Mouse (Mus musculus) large intestine, adult 2 months (tissue): ENCODE data around the gene Txn1. TPM values are rescaled to one million over a fixed set of nuclear protein-coding genes. Genes with fewer than 3 reads are reported as not detected.

Experiments
- DNase-seq: peaks from one replicate; pipeline ENCODE4 v3.0.0-alpha.2; 2012; ENCODE audit warnings: low read depth, low spot score
- WGBS: fragments of 180-500 bp; shearing (Covaris S2); methylation state at CpG from one replicate; pipeline ENCODE4 v1.1.7; 2018; 5-methylcytosine and 5-hydroxymethylcytosine counted together
- polyA plus RNA-seq: library from polyadenylated mRNA; depleted of rRNA; stranded (reverse); fragments of >200 nt; gene quantifications from 2 replicates; pipeline ENCODE4 v1.2.3, GENCODE M21; 2012

Txn1 gene
- polyA plus RNA-seq, 1 experiment = 601 TPM

DNA sequence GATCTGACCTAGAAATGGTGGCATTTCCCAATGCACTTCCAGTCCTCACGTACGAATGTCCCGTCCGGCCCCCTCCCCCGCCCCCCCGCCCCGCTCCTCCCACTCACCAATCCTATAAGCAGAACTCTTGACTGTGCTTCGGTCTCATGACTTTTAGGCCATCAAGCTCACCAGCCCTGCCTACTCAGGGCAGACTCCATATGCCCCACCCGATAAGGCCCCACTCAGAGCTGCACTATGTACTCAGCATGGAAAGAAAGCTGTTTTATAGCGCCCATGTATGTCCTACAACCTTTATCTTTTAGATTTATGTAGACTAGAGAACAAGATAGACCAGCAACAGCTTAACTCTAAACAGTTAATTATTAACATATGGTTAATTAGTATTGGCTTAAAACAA is 9.2 kb downstream of the Txn1 start:
- 30% methylated on average over 10 of the region's 10 CpGs for WGBS
- no peak for DNase-seq

DNA sequence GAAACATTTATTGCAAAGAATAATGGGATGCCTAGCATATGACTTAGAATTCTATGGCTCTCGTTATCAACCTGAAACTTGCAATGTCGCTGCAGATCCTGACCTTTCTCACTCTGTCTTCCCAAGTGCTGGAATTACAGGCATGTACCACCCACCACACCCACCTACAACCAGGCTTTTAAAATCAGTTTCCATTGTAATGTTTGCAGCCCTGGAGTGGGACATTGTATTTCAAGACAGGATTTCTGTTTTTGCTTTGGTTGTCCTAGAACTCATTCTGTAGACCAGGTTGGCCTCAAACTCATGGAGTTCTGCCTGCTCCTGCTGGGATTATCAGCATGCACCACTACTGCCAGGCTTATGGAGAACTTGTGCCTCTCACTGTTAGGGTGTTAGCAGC is 13.3 kb downstream of the Txn1 start:
- 79% methylated on average over 2 of the region's 2 CpGs for WGBS
- no peak for DNase-seq

DNA sequence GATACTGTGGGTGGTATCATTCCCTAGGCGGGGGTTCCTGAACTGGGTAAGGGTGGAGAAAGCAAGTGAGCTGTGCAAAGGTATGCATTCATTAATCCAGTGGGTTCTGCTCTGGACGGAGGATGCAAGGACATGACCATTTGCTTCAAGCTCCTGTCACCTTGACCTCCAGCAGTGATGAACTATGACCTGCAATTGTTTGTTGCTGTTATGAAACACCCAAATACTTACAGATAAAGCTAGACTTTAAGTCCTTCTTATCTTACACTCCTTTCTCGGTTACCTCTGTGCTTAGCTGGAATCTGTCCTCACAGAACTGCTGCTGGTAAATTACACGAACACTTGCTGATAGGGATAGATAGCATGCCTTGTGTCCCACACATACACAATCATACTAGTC is 15.6 kb downstream of the Txn1 start:
- WGBS = 82% methylated on average over 4 of the region's 4 CpGs
- DNase-seq = no peak

DNA sequence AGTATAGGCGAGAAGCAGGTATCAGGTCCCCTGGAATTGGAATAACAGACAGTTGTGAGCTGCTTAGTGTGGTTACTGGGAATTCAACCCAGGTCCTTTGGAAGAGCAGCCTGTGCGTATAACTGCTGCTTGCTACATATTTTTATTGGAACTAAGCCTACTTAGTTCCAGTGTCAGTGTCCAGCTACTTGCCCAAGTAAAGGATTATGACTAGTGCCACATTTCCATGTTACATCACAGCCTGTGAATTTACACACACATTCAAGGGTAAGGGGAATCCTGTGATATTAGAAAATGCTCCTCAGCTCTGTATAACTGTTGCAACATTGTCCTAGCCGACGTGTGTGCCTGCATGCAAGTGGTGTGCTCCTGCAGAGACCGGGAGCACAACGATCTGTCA is 18.9 kb downstream of the Txn1 start:
- WGBS = 81% methylated on average over 6 of the region's 6 CpGs
- DNase-seq = no peak

DNA sequence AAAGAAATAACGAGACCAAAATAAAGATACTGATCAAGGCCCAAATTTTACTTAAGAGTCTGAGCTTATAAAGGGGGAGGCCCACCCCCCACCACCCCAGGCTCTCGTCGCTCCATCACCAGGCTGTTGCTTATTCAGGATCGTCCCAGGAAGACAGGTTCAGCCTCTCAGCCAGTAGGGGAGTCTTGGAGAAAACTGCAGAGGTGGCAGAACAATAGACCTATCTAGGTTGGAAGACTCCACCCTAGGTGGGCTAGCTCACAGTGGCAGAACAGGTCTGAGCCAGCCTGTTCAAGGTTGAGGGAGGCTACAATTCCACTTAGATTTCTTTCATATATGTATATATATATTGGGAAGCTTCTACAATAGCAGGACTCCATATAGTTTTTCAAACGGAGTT is 22.0 kb downstream of the Txn1 start:
- WGBS = 77% methylated on average over 5 of the region's 5 CpGs
- DNase-seq = no peak

DNA sequence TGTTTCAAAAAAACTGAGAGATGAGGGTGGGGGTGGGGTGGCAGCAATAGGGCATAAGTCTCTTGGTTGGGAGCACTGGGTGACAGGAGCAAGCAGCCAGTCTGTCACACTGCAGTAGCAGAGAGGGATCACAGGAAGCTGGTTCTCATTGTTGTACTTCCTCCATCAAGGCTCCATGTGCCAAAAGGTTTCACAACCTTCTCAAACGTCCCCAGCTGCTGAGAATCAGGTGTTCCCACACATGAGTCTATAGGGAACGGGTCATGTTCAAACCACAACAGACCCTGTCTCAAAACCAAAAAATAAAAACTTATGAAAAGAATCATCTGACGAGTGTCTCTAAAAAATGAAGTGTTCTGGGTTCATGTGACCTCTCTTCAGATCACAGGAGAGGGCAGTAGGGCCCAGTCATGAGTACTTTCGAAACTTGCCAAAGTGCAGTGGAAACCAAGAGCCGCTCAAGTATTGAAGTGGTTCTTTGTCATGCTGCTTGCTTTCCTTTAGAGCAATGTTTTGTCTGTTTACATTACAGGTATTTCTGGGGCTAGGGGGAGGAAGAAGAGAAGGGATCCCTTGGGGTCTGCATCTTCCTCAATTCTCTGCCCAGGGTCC is 25.5 kb downstream of the Txn1 start:
- 65% methylated on average over 5 of the region's 5 CpGs for WGBS
- no peak for DNase-seq

DNA sequence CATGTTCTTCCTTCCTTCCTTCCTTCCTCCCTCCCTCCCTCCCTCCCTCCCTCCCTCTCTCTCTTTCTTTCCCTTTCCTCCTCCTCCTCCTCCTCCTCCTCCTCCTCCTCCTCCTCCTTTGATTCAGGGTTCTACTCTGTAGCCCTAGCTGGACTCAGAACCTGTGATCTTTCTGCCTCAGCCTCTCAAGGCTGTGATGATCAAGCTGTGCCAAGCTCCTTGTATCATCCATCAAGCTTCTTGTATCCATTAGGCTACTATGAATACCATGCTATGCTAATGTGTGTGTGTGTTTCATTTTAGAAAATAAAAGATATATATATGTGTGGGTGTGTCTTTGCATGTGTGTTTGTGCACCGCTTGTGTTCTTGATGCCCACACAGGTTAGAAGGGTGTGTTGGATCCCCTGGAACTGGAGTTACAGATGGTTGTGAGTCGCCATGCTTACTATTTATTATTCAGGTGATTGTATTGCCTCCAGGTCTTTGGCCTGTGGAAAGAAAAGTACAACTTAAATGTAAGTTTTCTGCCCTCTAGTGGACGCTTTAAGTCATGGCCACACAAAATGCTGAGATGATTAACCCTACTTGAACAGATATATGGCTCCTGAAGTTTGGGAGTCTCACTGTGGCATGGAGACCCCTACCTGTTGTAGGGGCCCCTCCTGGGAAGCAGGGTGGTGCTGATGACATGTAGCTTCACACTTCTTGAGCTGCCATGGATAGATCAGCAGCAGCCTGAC is 28.6 kb downstream of the Txn1 start:
- DNase-seq = no peak
- WGBS = 20% methylated on average over 3 of the region's 3 CpGs

DNA sequence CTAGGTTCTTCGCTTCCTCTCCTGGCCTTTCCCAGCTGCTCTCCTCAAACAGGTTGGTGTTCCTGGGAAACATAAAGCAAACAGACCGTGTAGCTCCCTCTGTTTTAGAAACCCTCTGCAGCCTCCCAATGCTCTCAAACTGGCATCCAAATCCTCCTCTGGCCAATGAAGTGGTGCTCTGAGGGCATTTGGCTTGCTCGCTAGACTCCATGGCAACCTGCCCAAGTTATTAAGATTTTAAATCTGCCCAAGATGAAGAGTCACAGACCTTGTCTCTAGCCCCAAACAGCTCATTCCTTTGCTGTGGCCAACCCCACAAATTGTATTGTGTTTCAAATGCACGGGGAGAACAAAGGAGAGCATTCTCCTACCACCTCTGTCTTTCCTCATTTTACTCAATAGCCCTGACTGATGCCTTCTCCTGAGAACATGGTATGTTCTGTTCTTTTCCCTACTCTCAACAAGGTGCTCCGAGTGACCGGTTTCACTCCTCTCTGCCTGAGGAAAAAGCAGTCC is 31.6 kb downstream of the Txn1 start:
- WGBS = 78% methylated on average over 6 of the region's 6 CpGs
- DNase-seq = no peak

DNA sequence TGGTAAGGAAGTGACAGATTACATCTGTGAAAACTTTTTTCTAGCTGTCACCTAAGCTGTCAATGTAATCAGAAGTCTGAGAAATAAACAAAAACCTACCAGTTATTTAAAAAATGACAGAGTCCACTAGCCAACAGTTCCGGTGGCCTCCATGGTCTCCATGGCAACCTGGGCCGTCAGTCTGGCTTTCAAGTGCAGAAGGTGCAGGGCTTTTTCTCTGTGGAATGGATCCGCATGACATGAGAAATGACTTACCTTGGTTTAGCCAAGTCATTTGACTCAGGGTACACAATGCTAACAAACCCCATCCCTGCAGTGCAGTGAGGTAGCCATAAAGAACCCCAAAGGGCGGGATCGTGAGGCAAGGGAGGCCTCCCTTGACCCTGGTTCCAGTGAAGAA is 34.0 kb downstream of the Txn1 start:
- DNase-seq = no peak
- 46% methylated on average over 5 of the region's 5 CpGs for WGBS

DNA sequence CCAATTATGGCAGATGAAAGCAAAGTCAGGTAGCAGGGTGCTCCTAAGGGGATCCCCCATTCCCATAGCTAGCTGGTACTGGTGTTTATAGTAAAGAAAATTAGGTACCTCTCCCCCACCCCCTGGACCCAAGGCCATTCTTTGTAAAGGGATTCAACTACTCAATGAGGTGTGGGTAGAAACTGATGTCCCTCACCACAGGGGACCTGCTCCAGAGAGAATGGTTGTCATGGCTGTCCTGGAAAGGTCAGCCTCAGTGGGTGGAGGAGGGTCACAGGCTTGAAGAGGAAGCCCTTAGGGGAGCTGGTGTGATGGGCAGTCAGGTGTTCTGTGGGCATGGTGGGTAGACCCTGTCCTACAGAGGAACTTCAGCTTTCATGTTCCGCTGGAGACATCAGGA is 35.7 kb downstream of the Txn1 start:
- 92% methylated on average over 1 of the region's 1 CpGs for WGBS
- DNase-seq = no peak

DNA sequence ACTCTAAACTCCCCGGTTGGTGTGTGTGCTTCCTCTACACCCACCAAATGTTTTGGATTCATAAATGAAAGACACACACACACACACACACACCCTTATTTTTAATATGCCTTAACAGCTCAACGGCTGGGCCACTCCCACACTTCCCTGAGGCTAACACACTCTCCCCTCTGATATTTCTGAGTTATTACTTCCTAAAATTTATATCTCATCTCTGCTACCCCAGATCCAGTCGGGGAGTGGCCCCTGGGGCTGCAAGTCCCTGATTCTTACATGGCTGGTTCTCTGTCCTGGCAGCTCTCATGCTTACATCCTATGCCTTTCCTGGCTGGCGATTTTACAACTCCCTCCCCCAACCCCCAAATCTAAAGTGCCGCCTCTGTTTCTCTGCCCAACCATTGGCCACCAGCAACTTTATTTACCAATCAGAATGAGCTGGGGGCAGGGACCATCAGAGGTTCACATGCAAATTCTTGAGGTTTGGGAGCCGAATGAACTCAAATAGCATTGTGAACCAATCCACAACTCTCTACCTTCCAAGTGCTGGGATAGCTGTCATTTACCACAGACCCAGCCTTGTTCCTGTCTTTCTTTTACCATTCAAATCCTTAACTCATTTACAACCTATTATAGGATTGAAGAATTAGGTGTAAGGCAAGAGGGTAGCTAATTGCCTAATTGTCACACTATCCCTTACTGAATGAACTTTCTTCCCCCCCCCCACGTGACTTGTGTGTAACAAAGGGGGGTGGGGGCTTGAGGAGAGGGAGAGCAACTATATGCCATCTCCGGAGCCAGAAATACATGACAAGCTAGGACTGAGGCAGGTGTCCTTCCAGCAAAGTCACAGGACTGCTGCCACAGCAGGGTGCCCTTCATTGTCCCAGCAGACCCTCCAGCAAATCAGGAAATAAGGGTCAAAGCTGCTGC is 36.5 kb downstream of the Txn1 start:
- no peak for DNase-seq
- WGBS = 22% methylated on average over 8 of the region's 8 CpGs

DNA sequence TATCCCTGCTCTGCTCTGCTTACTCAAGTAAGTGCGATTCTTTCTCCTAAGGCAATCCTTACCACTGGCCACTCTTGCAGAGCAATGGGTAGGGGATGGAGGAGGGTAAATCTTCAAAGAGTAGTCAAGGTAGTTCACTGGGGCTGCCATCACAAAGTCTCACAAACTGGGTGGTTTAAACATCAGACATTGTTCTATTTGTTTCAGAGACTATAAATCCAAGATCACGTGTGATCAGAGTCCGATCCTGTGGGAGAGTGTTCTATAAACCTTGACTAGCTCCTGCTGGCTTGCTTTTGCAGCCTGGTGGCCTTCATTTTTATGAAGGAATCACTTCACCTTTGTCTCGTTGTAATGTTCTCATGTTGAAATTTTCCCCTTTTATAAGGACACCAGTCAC is 39.5 kb downstream of the Txn1 start:
- DNase-seq = no peak
- WGBS = 24% methylated on average over 4 of the region's 4 CpGs

DNA sequence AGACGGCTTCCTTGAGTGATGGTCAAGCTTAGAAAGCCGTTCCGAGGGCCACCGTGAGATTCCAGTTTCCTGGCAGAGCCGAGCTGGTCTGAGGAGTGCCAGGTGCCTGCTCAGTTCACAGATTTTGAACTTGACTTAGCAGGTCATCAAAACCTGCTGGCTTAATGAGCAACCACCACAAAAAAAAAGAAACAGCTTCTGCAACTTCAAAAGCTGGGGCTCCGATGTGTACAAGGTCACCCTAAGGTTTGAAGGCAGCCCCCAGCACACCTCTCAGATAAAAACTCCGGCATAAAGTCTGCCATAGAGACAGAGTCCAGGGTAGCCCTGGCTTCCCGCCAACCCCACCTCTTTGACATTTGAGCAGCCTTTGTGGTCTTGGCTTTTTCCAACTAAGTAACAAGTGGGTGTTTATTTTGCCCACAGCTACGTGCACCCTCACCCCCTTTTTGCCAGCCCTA is 40.0 kb downstream of the Txn1 start, which contains the start of gene D630039A03Rik:
Gene D630039A03Rik (minus strand): TSS at position 97 of the 461 bp plus-strand sequence.
- WGBS = 9% methylated on average over 9 of the region's 9 CpGs
- DNase-seq = no peak

DNA sequence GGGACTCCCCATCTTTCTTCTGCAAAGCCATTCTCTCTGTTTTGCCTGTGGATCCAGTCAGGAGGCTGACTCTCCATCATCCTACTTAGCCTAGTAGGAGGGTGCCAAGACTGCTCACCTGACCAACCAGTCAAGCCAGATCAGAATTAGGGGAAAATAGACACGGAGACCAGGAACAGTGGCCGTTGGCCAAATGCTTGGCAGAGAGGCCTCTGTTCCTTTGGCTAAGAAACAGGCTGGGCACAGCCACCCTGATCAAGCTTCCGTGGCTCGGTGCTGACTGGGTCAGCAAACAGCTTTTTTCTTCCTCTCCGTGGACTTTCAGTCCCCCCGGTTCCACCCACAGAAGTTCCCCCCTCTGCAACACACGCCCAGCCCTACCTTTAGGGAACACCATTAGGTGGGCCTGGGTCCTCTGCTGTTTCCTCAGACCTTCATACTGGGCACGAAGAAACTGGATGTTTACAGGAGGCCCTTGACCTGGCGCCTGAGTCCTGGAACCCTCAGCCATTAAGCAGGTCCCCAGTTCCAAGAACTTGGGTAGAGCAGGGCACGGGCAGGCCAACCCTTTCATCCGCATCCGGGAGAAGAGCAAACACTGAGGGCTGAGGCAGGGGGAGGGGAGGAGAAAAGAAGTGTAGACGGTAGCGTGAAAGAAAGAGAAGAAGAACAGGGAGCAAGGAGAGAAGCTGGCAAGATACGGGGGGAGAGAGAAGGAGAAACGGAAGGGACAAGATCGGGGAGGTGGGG is 40.8 kb downstream of the Txn1 start:
- 13% methylated on average over 17 of the region's 17 CpGs for WGBS
- DNase-seq = no peak

DNA sequence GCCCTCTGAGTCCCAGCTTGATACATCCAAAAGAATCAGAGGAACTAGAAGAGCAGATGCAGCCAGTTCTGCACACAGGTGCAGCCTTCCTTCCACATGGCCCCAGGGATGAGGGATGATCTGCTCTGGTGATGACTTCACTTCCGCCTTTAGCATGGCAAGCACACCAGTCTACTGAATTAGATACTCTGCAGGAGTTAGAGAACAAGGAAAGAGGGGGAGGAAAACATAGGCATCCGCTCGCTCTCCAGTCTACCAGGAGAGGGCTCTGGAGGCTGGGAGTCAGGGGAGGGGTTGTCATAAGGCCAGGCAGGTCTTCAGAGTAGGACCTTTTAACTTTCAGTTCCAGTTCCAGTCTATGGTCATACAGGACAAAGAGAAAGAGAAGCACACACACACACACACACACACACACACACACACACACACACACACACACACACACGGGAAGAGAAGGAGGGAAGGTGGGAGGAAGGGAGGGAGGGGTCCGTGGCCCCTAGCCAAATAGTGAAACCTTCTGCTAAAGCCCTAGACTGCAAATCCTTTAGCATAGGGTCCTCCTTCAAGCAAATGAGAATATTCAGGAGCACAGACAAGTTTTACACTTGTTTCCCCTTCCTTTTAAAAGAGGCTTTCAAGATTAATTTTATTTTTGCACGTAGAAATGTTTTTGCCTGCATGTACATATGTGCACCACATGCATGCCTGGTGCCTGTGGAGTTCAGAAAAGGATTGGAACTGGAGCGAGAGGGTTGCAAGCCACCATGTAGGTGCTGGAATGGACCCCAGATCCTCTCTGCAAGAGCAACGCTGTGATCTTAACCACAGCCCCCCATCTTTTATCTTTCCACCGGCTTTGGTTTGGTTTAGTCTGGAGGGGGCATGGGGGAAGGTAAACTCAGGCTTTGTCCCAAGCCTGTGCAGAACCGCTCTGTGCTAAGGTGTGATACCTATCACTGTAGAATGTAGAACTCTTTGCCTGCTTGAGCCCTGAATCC is 41.7 kb downstream of the Txn1 start:
- DNase-seq = no peak
- WGBS = 32% methylated on average over 10 of the region's 10 CpGs

DNA sequence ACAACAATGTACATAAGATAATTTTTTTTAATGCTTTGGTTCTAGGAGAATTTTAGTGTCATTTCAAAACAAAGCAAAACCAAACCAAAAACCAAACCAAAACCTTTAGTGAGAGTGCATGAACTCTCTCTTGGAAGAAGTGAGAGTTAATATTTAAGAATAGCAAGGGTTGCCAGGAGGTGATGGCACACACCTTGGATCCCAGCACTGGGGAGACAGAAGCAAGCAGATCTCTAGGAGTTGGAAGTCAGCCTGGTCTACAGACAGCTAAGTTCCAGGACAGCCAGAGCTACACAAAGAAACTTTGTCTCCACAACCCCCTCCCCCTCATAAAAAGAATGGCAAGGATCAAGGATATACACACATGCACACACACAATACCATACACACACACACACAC is 43.2 kb downstream of the Txn1 start:
- no peak for DNase-seq

DNA sequence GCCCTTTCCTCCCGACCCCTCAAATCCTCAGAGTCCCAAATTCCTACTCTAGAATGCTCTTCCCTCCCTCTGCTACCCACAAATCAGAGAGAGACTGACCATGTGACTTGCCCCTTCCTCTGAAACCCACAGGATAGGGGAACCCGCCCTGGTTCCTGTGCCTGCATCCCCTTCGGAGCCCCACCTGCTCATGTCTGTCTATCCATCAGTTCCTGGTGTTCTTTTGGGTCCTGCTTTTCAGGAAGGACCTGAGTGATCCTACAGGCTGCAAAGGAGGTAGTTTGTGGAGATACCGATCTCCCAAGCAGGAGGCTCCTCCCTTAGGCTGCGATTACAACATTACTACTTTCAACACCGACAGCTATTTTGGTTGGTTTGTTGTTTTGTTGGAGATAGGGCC is 47.4 kb downstream of the Txn1 start:
- 62% methylated on average over 6 of the region's 6 CpGs for WGBS
- no peak for DNase-seq

DNA sequence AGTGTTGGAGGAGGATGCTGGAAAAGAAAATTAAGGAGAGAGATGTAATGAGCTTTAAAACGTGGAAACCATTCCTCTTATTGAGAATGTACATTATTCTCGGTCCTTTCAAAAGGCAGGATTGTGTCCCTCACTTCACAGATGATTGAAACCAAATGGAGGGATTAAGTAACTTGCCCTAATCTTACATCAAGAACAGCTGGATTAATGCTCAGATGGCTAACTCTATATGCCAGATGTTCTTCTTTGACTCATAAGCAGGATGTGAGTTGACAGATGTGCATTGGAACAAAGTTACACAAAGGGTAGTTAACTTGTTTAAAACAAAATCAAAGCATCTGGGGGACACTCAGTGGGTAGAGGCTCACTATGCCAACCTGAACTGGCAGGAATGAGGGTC is 49.5 kb downstream of the Txn1 start:
- no peak for DNase-seq
- 44% methylated on average over 2 of the region's 2 CpGs for WGBS
